Mouse (Mus musculus) urinary bladder, postnatal 10 days (tissue): ENCODE measurements around the gene Ino80b.

Source experiments
- DNase-seq: peaks from one replicate; pipeline ENCODE4 v3.0.0; 2022; ENCODE audit warnings: low spot score

Ino80b gene

DNA sequence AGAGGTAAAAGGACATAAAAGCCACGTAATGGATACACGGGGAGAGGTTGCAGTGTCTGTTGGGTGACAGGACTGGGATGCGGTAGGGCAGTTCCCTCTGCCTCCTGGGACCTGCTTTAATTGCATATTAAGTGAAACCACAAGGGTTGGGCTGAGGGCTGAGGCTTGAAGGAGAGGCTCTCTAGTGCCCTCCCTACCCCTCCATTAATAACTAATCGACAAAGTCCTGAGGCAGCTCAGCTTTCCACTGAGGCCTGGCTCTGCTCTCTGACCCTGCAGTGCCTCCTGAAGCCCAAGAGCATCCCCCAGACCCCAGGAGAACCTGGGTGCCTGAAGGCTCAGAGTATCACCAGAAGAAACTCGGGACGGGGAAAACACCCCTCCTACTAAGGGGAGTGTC lies 40.8 kb downstream of the Ino80b start:
- DNase-seq = no peak

DNA sequence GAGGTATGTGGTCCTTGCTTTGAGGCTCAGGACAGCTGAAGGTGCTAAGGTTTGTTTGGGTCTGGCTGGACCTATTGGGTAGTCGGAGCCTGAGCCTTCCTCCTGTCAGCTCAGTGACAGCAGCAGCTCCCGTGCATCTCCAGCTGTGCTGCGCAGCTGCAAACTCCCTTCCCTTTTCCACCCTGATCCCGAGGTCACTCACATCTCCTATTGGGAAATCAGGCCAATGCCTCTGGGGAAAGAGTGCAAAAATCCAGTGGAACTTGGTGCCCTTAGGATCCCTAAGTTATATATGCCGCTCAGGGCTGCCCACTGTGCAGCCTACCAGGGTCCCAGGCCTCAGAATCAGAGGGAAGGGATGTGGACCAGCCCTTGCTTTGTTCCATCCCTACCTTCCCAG lies 41.7 kb downstream of the Ino80b start:
- DNase-seq = no peak

DNA sequence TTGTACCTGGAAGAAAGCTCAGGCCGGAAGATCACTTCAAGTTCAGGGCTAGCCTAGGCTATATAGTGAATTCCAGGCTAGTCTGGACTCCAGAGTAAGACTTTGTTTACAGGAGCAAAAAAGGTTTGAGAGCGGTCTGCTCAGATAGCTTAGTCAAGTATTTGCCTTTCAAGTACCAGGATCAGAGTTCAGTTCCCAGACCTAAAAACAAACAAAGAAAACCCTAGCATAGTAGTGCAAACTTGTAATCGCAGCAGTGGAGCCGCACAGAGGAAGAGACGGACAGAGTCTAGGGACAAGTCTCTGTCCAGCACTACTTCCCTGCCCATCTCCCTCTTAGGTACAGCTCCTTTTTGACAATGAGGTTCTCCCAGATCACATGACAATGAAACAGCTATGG lies 45.0 kb downstream of the Ino80b start:
- no peak for DNase-seq

DNA sequence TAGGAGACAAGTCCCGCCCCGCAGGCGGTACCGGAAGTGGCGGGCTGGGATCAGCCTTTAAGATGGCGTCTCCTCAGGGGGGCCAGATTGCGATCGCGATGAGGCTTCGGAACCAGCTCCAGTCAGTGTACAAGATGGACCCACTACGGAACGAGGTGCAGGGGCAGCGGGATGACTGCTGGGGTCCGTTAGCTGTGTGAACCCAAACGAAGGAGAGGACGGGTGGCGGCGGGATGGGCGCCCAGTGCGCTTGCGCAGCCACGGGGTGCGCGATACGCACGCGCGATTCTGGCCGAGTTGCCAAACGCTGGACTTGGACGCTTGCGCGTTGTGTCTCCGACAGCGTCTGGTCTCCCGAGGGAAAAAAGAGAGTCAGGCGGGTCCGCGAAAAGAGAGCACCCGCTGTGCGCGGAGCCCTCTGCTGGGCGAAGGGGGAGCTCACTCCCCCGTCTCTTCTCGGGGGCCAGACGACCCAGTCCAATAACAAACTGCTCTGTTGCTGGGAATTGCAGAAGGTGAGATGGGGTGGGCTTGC lies 46.8 kb downstream of the Ino80b start:
- DNase-seq = peak; percentile 96

DNA sequence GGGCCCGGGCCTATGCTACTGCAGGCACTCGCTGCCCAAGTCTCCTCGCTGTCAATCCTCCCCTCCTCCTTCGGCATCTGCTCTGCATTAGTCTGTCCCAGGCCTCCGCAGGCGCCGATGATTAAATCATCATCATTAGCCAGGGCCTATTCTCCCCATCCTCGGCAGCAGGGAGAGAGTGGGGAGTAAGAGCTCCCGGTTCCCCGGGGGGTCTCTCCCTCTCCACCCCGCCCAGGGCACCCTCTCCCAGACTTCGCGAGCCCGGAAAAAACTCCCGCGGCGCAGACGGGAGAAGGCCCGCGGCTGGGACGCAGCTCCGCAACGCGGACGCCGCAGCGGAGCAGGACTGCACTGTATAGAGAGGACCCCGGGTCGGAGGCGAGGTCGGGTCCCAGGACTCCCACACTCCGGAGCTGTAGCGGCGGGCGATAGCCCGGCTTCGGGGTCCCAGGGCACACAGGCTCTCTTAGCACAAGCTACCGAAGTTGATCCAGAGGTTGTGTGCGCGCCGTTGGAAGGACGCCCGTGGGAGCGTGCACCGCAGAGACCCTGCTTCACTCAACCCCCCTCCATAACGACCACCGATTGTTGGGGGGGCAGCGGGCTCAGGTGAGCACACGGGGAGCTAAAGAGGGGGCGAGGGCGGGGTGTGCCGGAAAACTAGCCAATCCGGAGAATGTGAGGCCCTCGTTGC lies 47.5 kb downstream of the Ino80b start, which contains the start of gene Pcgf1:
Gene Pcgf1 (plus strand): TSS at position 240 of the 694 bp plus-strand sequence.
- DNase-seq = no peak

DNA sequence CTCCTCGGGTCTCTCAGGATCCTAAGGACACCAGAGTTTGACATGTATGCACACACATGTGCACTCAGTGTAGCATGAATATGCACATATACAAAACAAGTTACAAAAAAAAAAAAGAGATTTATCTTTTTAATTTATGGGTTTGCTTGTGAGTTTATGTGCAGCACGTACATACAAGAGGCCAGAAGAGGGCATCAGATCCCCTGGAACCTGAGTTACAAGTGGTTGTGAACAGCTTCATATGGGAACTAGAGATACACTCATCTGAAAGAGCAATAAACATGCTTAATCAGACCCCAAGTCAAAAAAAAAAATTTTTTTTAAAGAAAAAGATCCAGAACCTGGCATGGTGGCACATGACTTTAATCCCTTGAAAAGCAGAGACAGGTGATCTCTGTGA lies 50.3 kb downstream of the Ino80b start:
- DNase-seq = no peak
